Mouse (Mus musculus) frontal cortex, postnatal 14 days (tissue): ENCODE measurements at regions not wholly inside any gene's neighbourhood (a gene's known extent, or its start where the extent isn't known, plus 50 kb on each side); places are given as distances from the start of the nearest gene placed in this dataset.
"Not testable (repeated sequence)": the region's sequence is repeated elsewhere in the genome, so short reads cannot be mapped to it uniquely, and the experiment has no call there.

ENCODE experiments used
- DNase-seq, 2 experiments: peaks; one replicate each; pipeline ENCODE4 v3.0.0; 2022; ENCODE audit warnings: low spot score in 2 of 2

- not testable (repeated sequence) for DNase-seq
These were observed 419.0 kb upstream of the Tacstd2 start for GRCm38 (mm10) chr6:67954570-67954969.

GRCm38 (mm10) chr6:67931499-67931898 is 395.9 kb upstream of the Tacstd2 start:
- not testable (repeated sequence) for DNase-seq

GRCm38 (mm10) chr6:67922537-67922936 is 386.9 kb upstream of the Tacstd2 start:
- no peak for DNase-seq

- DNase-seq: no peak
These were observed 378.3 kb upstream of the Tacstd2 start for GRCm38 (mm10) chr6:67913903-67914302.

- DNase-seq: no peak
These were observed 377.7 kb upstream of the Tacstd2 start for GRCm38 (mm10) chr6:67913309-67913708.

- no peak for DNase-seq
These were observed 360.9 kb upstream of the Tacstd2 start for GRCm38 (mm10) chr6:67896495-67896894.

GRCm38 (mm10) chr6:67895858-67896257 is 360.3 kb upstream of the Tacstd2 start:
- no peak for DNase-seq

- no peak for DNase-seq
These were observed 352.0 kb upstream of the Tacstd2 start for GRCm38 (mm10) chr6:67887586-67887985.

- DNase-seq: no peak
These were observed 349.3 kb upstream of the Tacstd2 start for GRCm38 (mm10) chr6:67884893-67885292.

GRCm38 (mm10) chr6:67881476-67881875 is 345.9 kb upstream of the Tacstd2 start:
- not testable (repeated sequence) for DNase-seq

GRCm38 (mm10) chr6:67857945-67858344 is 322.3 kb upstream of the Tacstd2 start:
- not testable (repeated sequence) for DNase-seq

- not testable (repeated sequence) for DNase-seq
These were observed 303.9 kb upstream of the Tacstd2 start for GRCm38 (mm10) chr6:67839486-67839885.

GRCm38 (mm10) chr6:67812478-67812877 is 276.9 kb upstream of the Tacstd2 start:
- peak in 1 of 2 experiments; percentile 10 for DNase-seq

- no peak for DNase-seq
These were observed 255.8 kb upstream of the Tacstd2 start for GRCm38 (mm10) chr6:67791393-67791792.

GRCm38 (mm10) chr6:67790742-67791141 is 255.1 kb upstream of the Tacstd2 start:
- DNase-seq: no peak

GRCm38 (mm10) chr6:67787091-67787765 is 251.6 kb upstream of the Tacstd2 start:
- no peak for DNase-seq

- DNase-seq: no peak
These were observed 243.3 kb upstream of the Tacstd2 start for GRCm38 (mm10) chr6:67778883-67779282.

- not testable (repeated sequence) for DNase-seq
These were observed 218.5 kb upstream of the Tacstd2 start for GRCm38 (mm10) chr6:67754102-67754501.

- DNase-seq: no peak
These were observed 190.0 kb upstream of the Tacstd2 start for GRCm38 (mm10) chr6:67725611-67726010.

- DNase-seq: not testable (repeated sequence)
These were observed 163.4 kb upstream of the Tacstd2 start for GRCm38 (mm10) chr6:67698952-67699351.

GRCm38 (mm10) chr6:67690997-67691396 is 155.4 kb upstream of the Tacstd2 start:
- DNase-seq: not testable (repeated sequence)

GRCm38 (mm10) chr6:67683105-67683504 is 147.5 kb upstream of the Tacstd2 start:
- DNase-seq: not testable (repeated sequence)

GRCm38 (mm10) chr6:67681641-67682040 is 146.0 kb upstream of the Tacstd2 start:
- DNase-seq: not testable (repeated sequence)

- not testable (repeated sequence) for DNase-seq
These were observed 143.5 kb upstream of the Tacstd2 start for GRCm38 (mm10) chr6:67679106-67679505.
